Mouse (Mus musculus) E14TG2a.4 (cell line): ENCODE measurements at regions not wholly inside any gene's neighbourhood (a gene's known extent, or its start where the extent isn't known, plus 50 kb on each side); places are given as distances from the start of the nearest gene placed in this dataset.

Source experiments
- CTCF ChIP-seq: conservative IDR thresholded peaks from 2 replicates; pipeline ENCODE4 v1.5.1; 2014; ENCODE audit warnings: low read length
- POU5F1 ChIP-seq: IDR thresholded peaks from 2 replicates; pipeline ENCODE4 v1.6.1; 2014; ENCODE audit warnings: low read length, borderline replicate concordance

GRCm38 (mm10) chr13:47321876-47322275 lies 199.4 kb downstream of the Rnf144b start:
- TF ChIP-seq CTCF: no peak
- no peak for TF ChIP-seq POU5F1
